Mouse (Mus musculus): Measurements from ENCODE around the gene C4b. TPM values are rescaled to one million over a fixed set of nuclear protein-coding genes. Genes with fewer than 3 reads are reported as not detected.
"Not testable (repeated sequence)": the region's sequence is repeated elsewhere in the genome, so short reads cannot be mapped to it uniquely, and the experiment has no call there.

The C4b gene
- not detected in 2 replicates for polyA plus RNA-seq (2016; fragmentation: Nextera tagmentation; extraction: Ambion mirVana)

GRCm38 (mm10) chr17:34743719-34744118 lies at the start of gene C4b:
TSS of gene C4b (minus strand) at chr17:34743882.
- H3K4me3 ChIP-seq, result no peak within 1 kb of the TSS
- peaks cover 5% of the 10 kb centered on the region; the same call in 1 of the 2 replicates for H3K9me3 ChIP-seq
- H3K27me3 ChIP-seq (ENCODE audit: insufficient read depth, poor library complexity, severe bottlenecking), result peaks cover 6% of the 10 kb centered on the region; the same call in 1 of the 2 replicates
- H3K27ac ChIP-seq, result no peak within 1 kb of the TSS
- H3K36me3 ChIP-seq, result no peaks in the 10 kb centered on the region
- WGBS, result 80% methylated on average over 7 of the region's 7 CpGs
- DNase-seq (ENCODE audit: low spot score), result peak; percentile 43
- no peaks in the 10 kb centered on the region for H3K4me1 ChIP-seq

DNA sequence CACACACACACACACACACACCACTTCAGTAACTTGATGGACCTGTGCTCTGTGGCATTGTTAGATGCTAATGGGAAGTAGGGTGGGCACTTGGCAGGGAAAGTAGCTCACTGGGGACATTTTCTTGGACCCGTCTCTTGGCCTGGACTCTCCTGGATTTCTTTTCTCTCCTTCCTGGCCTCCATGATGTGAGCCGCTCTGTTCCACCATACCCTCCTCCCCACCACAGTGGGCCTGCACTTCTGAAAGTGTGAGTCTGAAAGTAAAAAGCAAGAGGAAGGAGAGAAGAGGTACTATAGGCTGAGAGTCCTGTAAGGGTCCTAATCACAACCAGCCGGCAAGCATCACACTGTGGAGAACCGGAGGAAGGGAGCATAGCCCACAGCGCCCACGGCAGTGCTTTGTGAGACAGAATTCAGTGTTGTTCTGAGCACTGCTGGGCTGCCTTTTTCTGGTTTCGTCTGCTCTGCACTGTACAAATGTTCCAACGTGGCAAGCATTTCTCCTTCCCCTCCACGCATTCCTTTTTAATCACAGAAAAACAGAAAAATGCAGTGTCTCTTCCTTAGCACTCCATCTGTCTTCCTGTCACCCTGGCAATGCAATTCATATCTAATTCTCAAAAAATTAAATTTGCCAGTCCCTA lies 34.1 kb upstream of the C4b start:
- no peak overlapping the region for H3K4me3 ChIP-seq
- 71% methylated on average over 9 of the region's 9 CpGs for WGBS
- no peaks in the 10 kb centered on the region for H3K27me3 ChIP-seq (ENCODE audit: insufficient read depth, poor library complexity, severe bottlenecking)
- no peaks in the 10 kb centered on the region for H3K36me3 ChIP-seq
- H3K4me1 ChIP-seq, result no peaks in the 10 kb centered on the region
- H3K9me3 ChIP-seq, result peaks cover 17% of the 10 kb centered on the region
- DNase-seq (ENCODE audit: low spot score), result no peak
- H3K27ac ChIP-seq, result no peak overlapping the region

DNA sequence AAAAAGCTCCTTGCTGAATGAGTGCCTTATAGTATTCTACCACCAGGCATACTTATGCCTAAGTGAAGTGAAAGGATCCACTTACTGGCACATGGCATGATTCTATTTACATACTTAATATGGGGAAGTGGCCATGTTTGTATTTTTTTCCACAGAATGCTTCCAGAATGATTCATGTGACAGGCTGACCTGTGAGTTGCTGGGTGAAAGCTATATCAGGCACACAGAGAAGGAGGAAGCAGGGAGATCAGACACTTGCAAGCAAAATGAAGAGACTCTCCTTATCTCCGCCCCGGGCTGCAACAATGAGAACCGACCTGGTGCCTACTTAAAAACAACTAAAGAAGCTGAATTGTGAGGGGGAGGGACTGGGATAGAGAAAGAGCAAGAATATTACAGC lies 17.8 kb upstream of the C4b start:
- H3K4me3 ChIP-seq, result no peak overlapping the region
- H3K27ac ChIP-seq, result no peak overlapping the region
- WGBS, result 65% methylated on average over 3 of the region's 3 CpGs
- no peak for DNase-seq (ENCODE audit: low spot score)
- H3K27me3 ChIP-seq (ENCODE audit: insufficient read depth, poor library complexity, severe bottlenecking), result no peaks in the 10 kb centered on the region
- H3K9me3 ChIP-seq, result no peaks in the 10 kb centered on the region
- no peaks in the 10 kb centered on the region for H3K4me1 ChIP-seq
- no peaks in the 10 kb centered on the region for H3K36me3 ChIP-seq

DNA sequence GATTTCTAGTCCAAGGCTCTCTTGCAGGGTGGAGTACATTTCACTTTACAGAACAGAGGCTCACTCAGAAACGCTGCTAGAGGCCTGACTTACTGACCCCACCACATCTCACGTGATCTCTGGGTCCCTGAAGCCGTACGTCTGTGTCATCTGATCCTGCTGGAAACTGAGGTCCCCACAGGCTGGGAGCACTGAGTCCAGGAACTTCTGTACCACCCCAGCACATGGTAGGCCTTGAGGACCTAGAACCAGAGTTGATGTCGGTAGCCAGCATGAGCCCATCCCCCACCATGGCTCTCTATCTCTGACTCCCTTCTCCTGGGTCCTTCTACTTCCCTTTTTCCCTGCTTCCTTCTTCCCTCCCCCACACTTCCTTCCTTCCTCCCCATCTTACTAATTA lies 2.8 kb upstream of the C4b start:
- 69% methylated on average over 5 of the region's 5 CpGs for WGBS
- no peak overlapping the region for H3K4me3 ChIP-seq
- H3K27ac ChIP-seq, result no peak overlapping the region
- no peaks in the 10 kb centered on the region for H3K36me3 ChIP-seq
- H3K27me3 ChIP-seq (ENCODE audit: insufficient read depth, poor library complexity, severe bottlenecking), result no peaks in the 10 kb centered on the region
- H3K4me1 ChIP-seq, result no peaks in the 10 kb centered on the region
- H3K9me3 ChIP-seq, result peaks cover 12% of the 10 kb centered on the region
- peak; percentile 57 for DNase-seq (ENCODE audit: low spot score)

GRCm38 (mm10) chr17:34745166-34745565 lies 1.5 kb upstream of the C4b start:
- WGBS, result 84% methylated on average over 4 of the region's 4 CpGs
- H3K36me3 ChIP-seq; H3K27me3 ChIP-seq (ENCODE audit: insufficient read depth, poor library complexity, severe bottlenecking); H3K4me1 ChIP-seq; H3K4me3 ChIP-seq; H3K27ac ChIP-seq: not testable (repeated sequence)
- DNase-seq (ENCODE audit: low spot score), result peak; percentile 59
- H3K9me3 ChIP-seq, result peaks cover 12% of the 10 kb centered on the region

DNA sequence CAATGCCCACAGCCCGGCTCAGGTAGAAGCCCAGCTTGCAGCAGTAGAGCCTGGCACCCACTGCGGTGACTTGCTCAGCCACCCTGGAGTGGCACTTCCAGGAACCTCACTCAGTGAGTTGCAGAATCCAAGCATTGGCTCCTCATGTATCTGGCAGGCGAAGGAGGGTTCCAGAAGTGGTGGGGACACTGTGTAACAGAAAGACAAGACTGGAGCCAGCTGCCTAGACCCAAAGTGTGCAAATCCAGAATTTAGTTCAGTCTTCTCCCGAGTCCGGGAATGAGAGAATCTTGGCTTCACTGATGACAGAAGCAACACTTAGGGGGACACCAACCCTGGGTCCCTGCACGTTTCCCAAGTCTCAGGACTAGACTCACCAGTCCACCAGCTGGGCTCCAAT lies 929 bp upstream of the C4b start:
- not testable (repeated sequence) for H3K4me3 ChIP-seq; H3K27me3 ChIP-seq (ENCODE audit: insufficient read depth, poor library complexity, severe bottlenecking); H3K27ac ChIP-seq; H3K36me3 ChIP-seq; H3K4me1 ChIP-seq
- 80% methylated on average over 6 of the region's 6 CpGs for WGBS
- peak; percentile 45 for DNase-seq (ENCODE audit: low spot score)
- peaks cover 12% of the 10 kb centered on the region for H3K9me3 ChIP-seq

- 82% methylated on average over 6 of the region's 6 CpGs for WGBS
- Histone ChIP-seq H3K4me1 (no peaks in the 10 kb centered on the region), H3K4me3 (no peak overlapping the region), H3K27me3 (ENCODE audit: insufficient read depth, poor library complexity, severe bottlenecking) (peaks cover 5% of the 10 kb centered on the region; the same call in 1 of the 2 replicates), H3K36me3 (no peaks in the 10 kb centered on the region), H3K9me3 (peaks cover 9% of the 10 kb centered on the region), H3K27ac (no peak overlapping the region)
- DNase-seq (ENCODE audit: low spot score), result peak; percentile 50
Observed at GRCm38 (mm10) chr17:34744206-34744605, 524 bp upstream of the C4b start.

DNA sequence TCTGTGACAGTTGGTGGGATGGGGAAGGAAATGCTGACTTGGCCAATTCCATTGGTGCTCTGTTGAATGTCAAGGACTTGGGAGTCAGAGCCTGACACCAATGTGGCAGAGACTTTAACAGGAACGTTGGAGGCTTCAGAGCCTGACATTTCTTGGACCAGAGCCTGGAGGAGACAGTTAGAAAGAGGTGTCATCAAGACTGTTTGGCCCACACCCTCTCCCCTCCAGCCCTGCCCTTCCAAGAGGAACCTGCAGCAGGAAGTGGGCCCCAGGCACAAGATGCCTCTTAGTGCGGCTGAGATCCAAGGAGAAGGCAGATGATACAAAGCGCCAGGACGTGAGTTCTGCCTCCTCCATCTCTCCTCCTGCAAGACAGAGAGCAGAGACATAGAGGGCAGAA lies 3.4 kb downstream of the C4b start:
- Histone ChIP-seq H3K27me3 (ENCODE audit: insufficient read depth, poor library complexity, severe bottlenecking) (peaks cover 22% of the 10 kb centered on the region), H3K9me3 (no peaks in the 10 kb centered on the region), H3K4me1 (no peaks in the 10 kb centered on the region), H3K4me3 (no peak overlapping the region), H3K36me3 (no peaks in the 10 kb centered on the region), H3K27ac (no peak overlapping the region)
- DNase-seq (ENCODE audit: low spot score), result peak; percentile 56
- WGBS, result 56% methylated on average over 4 of the region's 4 CpGs

DNA sequence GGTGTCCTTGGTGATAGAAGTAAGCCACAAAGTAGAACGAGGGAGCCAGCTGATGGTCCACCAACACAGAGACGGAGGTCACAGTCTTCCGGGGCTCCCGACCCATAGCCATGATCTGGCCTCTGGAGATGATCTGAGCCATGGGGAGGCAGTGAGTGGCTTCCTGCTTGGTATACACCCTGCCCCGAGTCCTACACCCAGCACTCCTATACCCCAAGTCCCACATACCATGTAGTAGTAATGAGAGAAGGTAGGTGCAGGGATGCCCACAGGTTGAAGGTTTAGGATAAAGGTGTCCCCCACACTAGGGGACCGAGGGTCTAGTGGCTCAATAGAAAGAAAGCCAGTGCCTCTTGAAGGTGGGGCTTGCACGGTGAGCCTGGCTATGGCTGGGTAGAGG lies 4.0 kb downstream of the C4b start:
- DNase-seq (ENCODE audit: low spot score), result peak; percentile 22
- WGBS, result 86% methylated on average over 7 of the region's 7 CpGs
- not testable (repeated sequence) for H3K36me3 ChIP-seq, H3K27ac ChIP-seq, H3K4me1 ChIP-seq, H3K9me3 ChIP-seq, H3K4me3 ChIP-seq
- peaks cover 23% of the 10 kb centered on the region for H3K27me3 ChIP-seq (ENCODE audit: insufficient read depth, poor library complexity, severe bottlenecking)

- H3K36me3 ChIP-seq, H3K27ac ChIP-seq, H3K4me3 ChIP-seq, H3K4me1 ChIP-seq, H3K9me3 ChIP-seq: not testable (repeated sequence)
- peak; percentile 57 for DNase-seq (ENCODE audit: low spot score)
- WGBS, result 71% methylated on average over 5 of the region's 5 CpGs
- peaks cover 29% of the 10 kb centered on the region for H3K27me3 ChIP-seq (ENCODE audit: insufficient read depth, poor library complexity, severe bottlenecking)
Observed at GRCm38 (mm10) chr17:34737466-34737865, 6.2 kb downstream of the C4b start.

- H3K4me1 ChIP-seq; H3K36me3 ChIP-seq; H3K4me3 ChIP-seq; DNase-seq (ENCODE audit: low spot score); H3K9me3 ChIP-seq; H3K27ac ChIP-seq; H3K27me3 ChIP-seq (ENCODE audit: insufficient read depth, poor library complexity, severe bottlenecking): not testable (repeated sequence)
- 76% methylated on average over 12 of the region's 12 CpGs for WGBS
Observed at GRCm38 (mm10) chr17:34729779-34730553, 13.7 kb downstream of the C4b start.

GRCm38 (mm10) chr17:34729155-34729554 lies 14.5 kb downstream of the C4b start:
- H3K4me1 ChIP-seq; H3K9me3 ChIP-seq; H3K27me3 ChIP-seq (ENCODE audit: insufficient read depth, poor library complexity, severe bottlenecking); DNase-seq (ENCODE audit: low spot score); H3K36me3 ChIP-seq; H3K4me3 ChIP-seq; H3K27ac ChIP-seq: not testable (repeated sequence)
- WGBS, result 69% methylated on average over 11 of the region's 11 CpGs

- 79% methylated on average over 2 of the region's 2 CpGs for WGBS
- no peaks in the 10 kb centered on the region for H3K36me3 ChIP-seq
- no peak overlapping the region for H3K4me3 ChIP-seq
- H3K4me1 ChIP-seq, result peaks cover 3% of the 10 kb centered on the region; the same call in 1 of the 2 replicates
- DNase-seq (ENCODE audit: low spot score), result no peak
- H3K9me3 ChIP-seq, result peaks cover 2% of the 10 kb centered on the region; the same call in 1 of the 2 replicates
- peaks cover 5% of the 10 kb centered on the region; the same call in 1 of the 2 replicates for H3K27me3 ChIP-seq (ENCODE audit: insufficient read depth, poor library complexity, severe bottlenecking)
- H3K27ac ChIP-seq, result no peak overlapping the region
Observed at GRCm38 (mm10) chr17:34727887-34728286, 15.8 kb downstream of the C4b start.
